Mouse (Mus musculus) kidney, adult 9 months (tissue): ENCODE results near the gene Gm21860.
"Not testable (repeated sequence)": the region's sequence is repeated elsewhere in the genome, so short reads cannot be mapped to it uniquely, and the experiment has no call there.

Source experiments
- DNase-seq: peaks from one replicate; pipeline ENCODE4 v3.0.0; 2022

Gm21860 gene

DNA sequence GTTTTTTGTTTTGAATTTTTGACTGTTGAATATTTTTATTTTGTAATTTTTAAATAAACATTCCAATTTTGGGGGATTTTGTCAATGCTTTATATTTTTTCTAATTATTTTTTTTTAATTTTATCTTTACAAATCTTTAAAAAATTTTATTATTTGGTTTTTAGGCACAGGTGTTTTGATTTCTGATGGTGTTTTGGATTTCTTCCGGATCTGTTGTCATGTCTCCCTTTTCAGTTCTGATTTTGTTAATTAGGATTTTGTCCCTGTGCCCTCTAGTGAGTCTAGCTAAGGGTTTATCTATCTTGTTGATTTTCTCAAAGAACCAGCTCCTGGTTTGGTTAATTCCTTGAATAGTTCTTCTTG, 23.0 kb downstream of the Gm21860 start:
- DNase-seq = not testable (repeated sequence)

DNA sequence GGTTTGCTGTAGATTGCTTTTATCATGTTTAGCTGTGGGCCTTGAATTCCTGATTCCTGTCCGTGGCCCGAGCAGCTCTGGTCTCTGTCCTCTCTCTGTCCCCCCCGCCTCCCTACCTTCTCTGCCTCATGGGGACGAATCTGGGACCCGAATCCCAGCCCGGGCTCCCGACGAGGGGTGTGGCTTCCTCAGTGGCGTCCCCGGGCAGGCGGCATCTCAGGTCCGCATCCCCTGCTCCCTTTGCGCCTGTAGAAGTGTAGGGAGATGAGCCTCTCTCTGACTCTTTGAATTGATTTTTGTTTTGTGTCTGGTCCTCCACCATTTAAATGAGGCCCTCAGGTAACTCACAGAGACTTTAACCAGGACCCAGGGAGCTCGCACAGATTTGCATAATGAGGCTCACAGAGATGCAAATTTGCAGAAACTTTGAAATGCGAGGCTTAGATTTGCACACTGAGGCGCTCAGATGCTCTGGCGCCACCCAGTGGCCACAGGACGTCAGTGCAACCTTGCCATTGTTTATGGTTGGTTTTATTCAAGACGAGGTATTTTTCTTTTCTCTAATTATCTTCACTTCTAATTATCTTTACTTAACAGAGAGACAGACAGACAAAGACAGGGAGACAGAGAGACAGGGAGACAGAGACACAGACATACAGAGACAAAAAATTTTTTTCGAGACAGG, 23.6 kb downstream of the Gm21860 start:
- DNase-seq = not testable (repeated sequence)

DNA sequence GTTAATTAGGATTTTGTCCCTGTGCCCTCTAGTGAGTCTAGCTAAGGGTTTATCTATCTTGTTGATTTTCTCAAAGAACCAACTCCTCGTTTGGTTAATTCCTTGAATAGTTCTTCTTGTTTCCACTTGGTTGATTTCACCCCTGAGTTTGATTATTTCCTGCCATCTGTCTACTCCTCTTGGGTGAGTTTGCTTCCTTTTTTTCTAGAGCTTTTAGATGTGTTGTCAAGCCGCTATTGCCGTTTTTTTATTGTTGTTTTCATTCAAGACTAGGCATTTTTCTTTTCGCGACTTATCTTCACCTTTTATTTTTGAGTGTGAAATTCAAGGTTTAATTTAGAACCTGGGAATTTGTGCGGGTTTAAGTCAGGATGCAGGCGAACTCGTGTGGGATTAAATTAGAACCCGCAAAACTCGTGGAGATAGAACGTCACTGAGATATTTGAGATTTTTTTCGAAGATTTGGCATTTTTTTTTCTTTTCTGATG, 24.8 kb downstream of the Gm21860 start:
- not testable (repeated sequence) for DNase-seq

DNA sequence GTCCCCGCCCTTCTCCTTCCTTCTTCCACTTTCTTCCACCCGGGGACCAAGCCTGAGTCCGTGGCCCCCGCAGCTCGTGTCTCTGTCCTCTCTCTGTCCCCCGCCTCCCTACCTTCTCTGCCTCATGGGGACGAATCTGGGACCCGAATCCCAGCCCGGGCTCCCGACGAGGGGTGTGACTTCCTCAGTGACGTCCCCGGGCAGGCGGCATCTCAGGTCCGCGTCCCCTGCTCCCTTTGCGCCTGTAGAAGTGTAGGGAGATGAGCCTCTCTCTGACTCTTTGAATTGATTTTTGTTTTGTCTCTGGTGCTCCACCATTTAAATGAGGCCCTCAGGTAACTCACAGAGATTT, 25.7 kb downstream of the Gm21860 start:
- DNase-seq = not testable (repeated sequence)

DNA sequence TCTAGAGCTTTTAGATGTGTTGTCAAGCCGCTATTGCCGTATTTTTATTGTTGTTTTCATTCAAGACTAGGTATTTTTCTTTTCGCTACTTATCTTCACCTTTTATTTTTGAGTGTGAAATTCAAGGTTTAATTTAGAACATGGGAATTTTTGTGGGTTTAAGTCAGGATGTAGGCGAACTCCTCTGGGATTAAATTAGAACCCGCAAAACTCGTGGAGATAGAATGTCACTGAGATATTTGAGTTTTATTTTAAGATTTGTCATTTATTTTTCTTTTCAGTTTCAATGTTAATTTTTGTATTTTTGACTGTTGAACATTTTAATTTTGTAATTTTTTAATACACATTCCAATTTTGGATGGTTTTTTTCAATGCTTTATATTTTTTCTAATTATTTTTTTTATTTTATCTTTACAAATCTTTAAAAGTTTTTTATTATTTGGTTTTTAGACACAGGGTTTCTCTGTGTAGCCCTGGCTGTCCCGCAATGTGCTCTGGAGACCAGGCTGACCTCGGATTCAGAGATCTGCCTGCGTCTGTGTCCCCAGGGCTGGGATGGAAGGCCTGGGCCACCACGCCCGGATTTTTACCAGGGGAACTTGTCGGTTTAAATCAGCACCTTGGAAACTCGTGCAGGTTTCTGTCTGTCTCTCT, 26.2 kb downstream of the Gm21860 start:
- not testable (repeated sequence) for DNase-seq

DNA sequence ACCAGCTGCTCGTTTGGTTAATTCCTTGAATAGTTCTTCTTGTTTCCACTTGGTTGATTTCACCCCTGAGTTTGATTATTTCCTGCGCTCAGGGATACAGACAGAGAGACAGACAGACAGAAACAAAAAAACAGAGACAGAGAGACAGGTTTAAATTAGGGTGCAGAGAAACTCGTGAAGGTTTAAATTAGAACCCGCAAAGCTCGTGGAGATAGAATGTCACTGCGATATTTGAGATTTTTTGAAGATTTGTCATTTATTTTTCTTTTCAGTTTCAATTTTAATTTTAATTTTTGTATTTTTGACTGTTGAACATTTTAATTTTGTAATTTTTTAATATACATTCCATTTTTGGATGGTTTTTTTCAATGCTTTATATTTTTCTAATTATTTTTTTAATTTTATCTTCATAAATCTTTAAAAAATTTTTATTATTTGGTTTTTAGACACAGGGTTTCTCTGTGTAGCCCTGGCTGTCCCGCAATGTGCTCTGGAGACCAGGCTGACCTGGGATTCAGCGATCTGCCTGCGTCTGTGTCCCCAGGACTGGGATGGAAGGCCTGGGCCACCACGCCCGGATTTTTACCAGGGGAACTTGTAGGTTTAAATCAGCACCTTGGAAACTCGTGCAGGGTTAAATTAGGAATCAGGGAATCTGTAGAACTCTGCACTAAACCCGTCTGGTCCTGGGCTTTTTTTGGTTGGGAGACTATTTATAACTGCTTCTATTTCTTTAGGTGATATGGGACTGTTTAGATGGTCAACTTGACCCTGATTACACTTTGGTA, 27.3 kb downstream of the Gm21860 start:
- not testable (repeated sequence) for DNase-seq

DNA sequence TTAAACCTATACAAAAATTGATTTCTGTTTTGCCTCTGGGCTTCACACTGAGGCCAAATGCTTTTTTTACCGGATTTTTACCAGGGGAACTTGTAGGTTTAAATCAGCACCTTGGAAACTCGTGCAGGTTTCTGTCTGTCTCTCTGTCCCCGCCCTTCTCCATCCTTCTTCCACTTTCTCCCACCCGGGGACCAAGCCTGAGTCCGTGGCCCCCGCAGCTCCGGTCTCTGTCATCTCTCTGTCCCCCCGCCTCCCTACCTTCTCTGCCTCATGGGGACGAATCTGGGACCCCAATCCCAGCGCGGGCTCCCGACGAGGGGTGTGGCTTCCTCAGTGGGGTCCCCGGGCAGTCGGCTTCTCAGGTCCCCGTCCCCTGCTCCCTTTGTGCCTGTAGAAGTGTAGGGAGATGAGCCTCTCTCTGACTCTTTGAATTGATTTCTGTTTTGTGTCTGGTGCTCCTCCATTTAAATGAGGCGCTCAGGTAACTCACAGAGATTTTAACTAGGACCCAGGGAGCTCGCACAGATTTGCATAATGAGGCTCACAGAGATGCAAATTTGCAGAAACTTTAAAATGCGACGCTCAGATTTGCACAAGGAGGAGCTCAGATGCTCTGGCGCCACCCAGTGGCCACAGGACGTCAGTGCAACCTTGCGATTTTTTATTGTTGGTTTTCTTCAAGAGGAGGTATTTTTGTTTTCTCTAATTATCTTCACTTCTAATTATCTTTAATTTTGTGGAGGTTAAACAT, 28.7 kb downstream of the Gm21860 start:
- DNase-seq = not testable (repeated sequence)

DNA sequence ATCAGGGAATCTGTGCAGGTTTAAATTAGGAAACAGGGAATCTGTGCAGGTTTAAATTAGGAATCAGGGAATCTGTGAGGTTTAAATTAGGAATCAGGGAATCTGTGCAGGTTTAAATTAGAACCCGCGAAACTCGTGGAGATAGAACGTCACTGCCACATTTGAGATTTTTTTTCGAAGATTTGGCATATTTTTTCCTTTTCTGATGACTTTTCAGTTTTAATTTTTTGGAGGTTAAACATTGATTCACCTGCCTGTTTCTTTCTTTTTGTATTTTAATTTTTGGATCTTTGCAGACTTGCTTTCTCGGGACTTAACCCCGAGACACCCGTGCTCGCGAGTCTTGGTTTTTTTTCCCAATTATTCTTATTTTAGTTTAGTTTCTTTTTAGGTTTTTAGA, 29.5 kb downstream of the Gm21860 start:
- not testable (repeated sequence) for DNase-seq

DNA sequence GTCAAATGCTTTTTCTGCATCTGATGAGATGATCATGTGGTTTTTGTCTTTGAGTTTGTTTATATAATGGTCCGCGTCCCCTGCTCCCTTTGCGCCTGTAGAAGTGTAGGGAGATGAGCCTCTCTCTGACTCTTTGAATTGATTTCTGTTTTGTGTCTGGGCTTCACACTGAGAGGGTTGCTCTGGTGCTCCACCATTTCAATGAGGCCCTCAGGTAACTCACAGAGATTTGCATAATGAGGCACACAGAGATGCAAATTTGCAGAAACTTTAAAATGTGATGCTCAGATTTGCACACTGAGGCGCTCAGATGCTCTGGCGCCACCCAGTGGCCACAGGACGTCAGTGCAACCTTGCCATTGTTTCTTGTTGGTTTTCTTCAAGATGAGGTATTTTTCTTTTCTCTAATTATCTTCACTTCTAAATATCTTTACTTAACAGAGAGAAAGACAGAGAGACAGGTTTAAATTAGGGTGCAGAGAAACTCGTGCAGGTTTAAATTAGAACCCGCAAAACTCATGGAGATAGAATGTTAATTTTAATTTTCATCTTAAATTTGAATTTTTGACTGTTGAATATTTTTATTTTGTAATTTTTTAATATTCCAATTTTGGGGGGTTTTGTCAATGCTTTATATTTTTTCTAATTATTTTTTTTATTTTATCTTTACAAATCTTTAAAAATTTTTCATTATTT, 30.5 kb downstream of the Gm21860 start:
- DNase-seq = peak; percentile 33

DNA sequence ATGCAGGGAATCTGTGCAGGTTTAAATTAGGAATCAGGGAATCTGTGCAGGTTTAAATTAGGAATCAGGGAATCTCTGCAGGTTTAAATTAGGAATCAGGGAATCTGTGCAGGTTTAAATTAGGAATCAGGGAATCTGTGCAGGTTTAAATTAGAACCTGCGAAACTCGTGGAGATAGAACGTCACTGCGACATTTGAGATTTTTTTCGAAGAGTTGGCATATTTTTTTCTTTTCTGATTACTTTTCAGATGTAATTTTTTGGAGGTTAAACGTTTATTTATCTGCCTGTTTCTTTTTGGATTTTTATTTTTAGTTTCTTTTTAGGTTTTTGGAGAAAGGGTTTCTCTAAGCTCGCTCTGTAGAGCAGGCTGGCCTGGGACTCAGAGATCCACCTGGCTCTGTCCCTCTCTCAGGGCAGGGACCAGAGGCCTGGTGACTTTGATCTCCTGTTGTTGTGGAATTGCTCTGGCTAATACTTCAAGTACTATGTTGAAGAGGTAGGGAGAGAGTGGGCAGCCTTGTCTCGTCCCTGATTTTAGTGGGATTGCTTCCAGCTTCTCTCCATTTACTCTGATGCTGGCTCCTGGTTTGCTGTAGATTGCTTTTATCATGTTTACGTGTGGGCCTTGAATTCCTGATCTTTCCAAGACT, 31.2 kb downstream of the Gm21860 start:
- peak; percentile 55 for DNase-seq

DNA sequence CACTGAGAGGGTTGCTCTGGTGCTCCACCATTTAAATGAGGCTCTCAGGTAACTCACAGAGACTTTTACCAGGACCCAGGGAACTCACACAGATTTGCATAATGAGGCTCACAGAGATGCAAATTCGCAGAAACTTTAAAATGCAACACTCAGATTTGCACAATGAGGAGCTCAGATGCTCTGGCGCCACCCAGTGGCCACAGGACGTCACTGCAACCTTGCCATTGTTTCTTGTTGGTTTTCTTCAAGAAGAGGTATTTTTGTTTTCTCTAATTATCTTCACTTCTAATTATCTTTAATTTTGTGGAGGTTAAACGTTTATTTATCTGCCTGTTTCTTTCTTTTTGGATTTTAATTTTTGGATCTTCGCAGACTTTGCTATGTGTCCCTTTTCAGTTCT, 34.1 kb downstream of the Gm21860 start:
- not testable (repeated sequence) for DNase-seq

DNA sequence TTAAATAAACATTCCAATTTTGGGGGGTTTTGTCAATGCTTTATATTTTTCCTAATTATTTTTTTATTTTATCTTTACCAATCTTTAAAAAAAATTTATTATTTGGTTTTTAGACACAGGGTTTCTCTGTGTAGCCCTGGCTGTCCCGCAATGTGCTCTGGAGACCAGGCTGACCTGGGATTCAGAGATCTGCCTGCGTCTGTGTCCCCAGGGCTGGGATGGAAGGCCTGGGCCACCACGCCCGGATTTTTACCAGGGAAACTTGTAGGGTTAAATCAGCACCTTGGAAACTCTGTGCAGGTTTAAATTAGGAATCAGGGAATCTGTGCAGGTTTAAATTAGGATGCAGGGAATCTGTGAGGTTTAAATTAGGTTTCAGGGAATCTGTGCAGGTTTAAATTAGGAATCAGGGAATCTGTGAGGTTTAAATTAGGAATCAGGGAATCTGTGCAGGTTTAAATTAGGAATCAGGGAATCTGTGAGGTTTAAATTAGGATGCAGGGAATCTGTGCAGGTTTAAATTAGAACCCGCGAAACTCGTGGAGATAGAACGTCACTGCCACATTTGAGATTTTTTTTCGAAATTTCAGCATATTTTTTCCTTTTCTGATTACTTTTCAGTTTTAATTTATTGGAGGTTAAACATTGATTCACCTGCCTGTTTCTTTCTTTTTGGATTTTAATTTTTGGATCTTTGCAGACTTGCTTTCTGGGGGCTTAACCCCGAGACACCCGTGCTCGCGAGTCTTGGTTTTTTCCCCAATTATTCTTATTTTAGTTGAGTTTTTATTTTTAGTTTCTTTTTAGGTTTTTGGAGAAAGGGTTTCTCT, 35.0 kb downstream of the Gm21860 start:
- not testable (repeated sequence) for DNase-seq

DNA sequence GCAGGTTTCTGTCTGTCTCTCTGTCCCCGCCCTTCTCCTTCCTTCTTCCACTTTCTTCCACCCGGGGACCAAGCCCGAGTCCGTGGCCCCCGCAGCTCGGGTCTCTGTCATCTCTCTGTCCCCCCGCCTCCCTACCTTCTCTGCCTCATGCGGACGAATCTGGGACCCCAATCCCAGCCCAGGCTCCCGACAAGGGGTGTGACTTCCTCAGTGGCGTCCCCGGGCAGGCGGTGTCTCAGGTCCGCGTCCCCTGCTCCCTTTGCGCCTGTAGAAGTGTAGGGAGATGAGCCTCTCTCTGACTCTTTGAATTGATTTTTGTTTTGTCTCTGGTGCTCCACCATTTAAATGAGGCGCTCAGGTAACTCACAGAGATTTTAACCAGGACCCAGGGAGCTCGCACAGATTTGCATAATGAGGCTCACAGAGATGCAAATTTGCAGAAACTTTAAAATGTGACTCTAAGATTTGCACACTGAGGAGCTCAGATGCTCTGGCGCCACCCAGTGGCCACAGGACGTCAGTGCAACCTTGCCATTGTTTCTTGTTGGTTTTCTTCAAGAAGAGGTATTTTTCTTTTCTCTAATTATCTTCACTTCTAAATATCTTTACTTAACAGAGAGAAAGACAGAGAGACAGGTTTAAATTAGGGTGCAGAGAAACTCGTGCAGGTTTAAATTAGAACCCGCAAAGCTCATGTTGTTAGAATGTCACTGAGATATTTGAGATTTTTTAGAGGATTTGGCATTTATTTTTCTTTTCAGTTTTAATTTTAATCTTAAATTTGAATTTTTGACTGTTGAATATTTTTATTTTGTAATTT, 35.8 kb downstream of the Gm21860 start:
- DNase-seq = peak; percentile 70

DNA sequence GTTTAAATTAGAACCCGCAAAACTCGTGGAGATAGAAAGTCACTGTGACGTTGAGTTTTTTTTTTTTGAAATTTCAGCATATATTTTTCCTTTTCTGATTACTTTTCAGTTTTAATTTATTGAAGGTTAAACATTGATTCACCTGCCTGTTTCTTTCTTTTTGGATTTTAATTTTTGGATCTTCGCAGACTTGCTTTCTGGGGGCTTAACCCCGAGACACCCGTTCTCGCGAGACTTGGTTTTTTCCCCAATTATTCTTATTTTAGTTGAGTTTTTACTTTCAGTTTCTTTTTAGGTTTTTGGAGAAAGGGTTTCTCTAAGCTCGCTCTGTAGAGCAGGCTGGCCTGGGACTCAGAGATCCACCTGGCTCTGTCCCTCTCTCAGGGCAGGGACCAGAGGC, 36.6 kb downstream of the Gm21860 start:
- DNase-seq = not testable (repeated sequence)

DNA sequence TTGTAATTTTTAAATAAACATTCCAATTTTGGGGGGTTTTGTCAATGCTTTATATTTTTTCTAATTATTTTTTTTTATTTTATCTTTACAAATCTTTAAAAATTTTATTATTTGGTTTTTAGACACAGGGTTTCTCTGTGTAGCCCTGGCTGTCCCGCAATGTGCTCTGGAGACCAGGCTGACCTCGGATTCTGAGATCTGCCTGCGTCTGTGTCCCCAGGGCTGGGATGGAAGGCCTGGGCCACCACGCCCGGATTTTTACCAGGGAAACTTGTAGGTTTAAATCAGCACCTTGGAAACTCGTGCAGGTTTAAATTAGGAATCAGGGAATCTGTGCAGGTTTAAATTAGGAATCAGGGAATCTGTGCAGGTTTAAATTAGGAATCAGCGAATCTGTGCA, 37.1 kb downstream of the Gm21860 start:
- DNase-seq = not testable (repeated sequence)
